Mouse (Mus musculus): ENCODE data around the gene Sec14l2. TPM values are rescaled to one million over a fixed set of nuclear protein-coding genes. Genes with fewer than 3 reads are reported as not detected.
"Not testable (repeated sequence)": the region's sequence is repeated elsewhere in the genome, so short reads cannot be mapped to it uniquely, and the experiment has no call there.

Sec14l2 gene
- total and polyA plus RNA-seq, 2 experiments from 2014 or later: 3.4 to 4.4 TPM

- Histone ChIP-seq H3K27me3 (ENCODE audit: insufficient read depth, low read length) (no peaks in the 10 kb centered on the region), H3K4me1 (ENCODE audit: insufficient read depth) (peaks cover 17% of the 10 kb centered on the region), H3K4me3 (ENCODE audit: low read depth, low read length) (no peak overlapping the region), H3K9ac (no peak overlapping the region), H3K9me3 (ENCODE audit: low read length) (no peaks in the 10 kb centered on the region), H3K36me3 (ENCODE audit: insufficient read depth) (peaks cover 4% of the 10 kb centered on the region; the same call in 1 of the 2 replicates), H3K4me2 (ENCODE audit: low read depth) (no peak overlapping the region), H3K27ac (ENCODE audit: low read depth, low read length) (no peak overlapping the region)
- DNase-seq (no peak), ATAC-seq (no peak)
- 80% methylated on average over 4 of the region's 4 CpGs for WGBS
- TF ChIP-seq CTCF (IDR thresholded peaks at IDR 0.05; ENCODE audit: low read depth): no peak
These were observed 9.7 kb downstream of the Sec14l2 start for GRCm38 (mm10) chr11:4113496-4113895.

- Histone ChIP-seq H3K27ac (ENCODE audit: low read depth, low read length) (no peak overlapping the region), H3K4me1 (ENCODE audit: insufficient read depth) (peaks cover 11% of the 10 kb centered on the region), H3K9me3 (ENCODE audit: low read length) (no peaks in the 10 kb centered on the region), H3K27me3 (ENCODE audit: insufficient read depth, low read length) (no peaks in the 10 kb centered on the region), H3K4me3 (ENCODE audit: low read depth, low read length) (no peak overlapping the region), H3K36me3 (ENCODE audit: insufficient read depth) (peaks cover 4% of the 10 kb centered on the region; the same call in 1 of the 2 replicates), H3K4me2 (ENCODE audit: low read depth) (no peak overlapping the region), H3K9ac (no peak overlapping the region)
- no peak for TF ChIP-seq CTCF (IDR thresholded peaks at IDR 0.05; ENCODE audit: low read depth)
- ATAC-seq (no peak), DNase-seq (no peak)
- WGBS: 82% methylated on average over 6 of the region's 6 CpGs
These were observed 10.4 kb downstream of the Sec14l2 start for GRCm38 (mm10) chr11:4112861-4113260.

- Histone ChIP-seq H3K27ac (ENCODE audit: low read depth, low read length) (no peak overlapping the region), H3K36me3 (ENCODE audit: insufficient read depth) (peaks cover 4% of the 10 kb centered on the region; the same call in 1 of the 2 replicates), H3K27me3 (ENCODE audit: insufficient read depth, low read length) (no peaks in the 10 kb centered on the region), H3K9me3 (ENCODE audit: low read length) (no peaks in the 10 kb centered on the region), H3K4me2 (ENCODE audit: low read depth) (no peak overlapping the region), H3K4me1 (ENCODE audit: insufficient read depth) (peaks cover 3% of the 10 kb centered on the region; the same call in 1 of the 2 replicates), H3K9ac (no peak overlapping the region), H3K4me3 (ENCODE audit: low read depth, low read length) (no peak overlapping the region)
- TF ChIP-seq CTCF (IDR thresholded peaks at IDR 0.05; ENCODE audit: low read depth): no peak
- ATAC-seq: no peak
- DNase-seq: no peak
- WGBS: 88% methylated on average over 4 of the region's 4 CpGs
These were observed 11.2 kb downstream of the Sec14l2 start for GRCm38 (mm10) chr11:4112033-4112432.

GRCm38 (mm10) chr11:4108691-4109090, 14.5 kb downstream of the Sec14l2 start:
- Histone ChIP-seq H3K27me3 (ENCODE audit: insufficient read depth, low read length) (no peaks in the 10 kb centered on the region), H3K4me1 (ENCODE audit: insufficient read depth) (no peaks in the 10 kb centered on the region), H3K4me2 (ENCODE audit: low read depth) (no peak overlapping the region), H3K36me3 (ENCODE audit: insufficient read depth) (0 out of 2 replicates have a peak, but pooled peaks cover 6% of the 10 kb centered on the region), H3K9me3 (ENCODE audit: low read length) (no peaks in the 10 kb centered on the region), H3K9ac (no peak overlapping the region), H3K4me3 (ENCODE audit: low read depth, low read length) (no peak overlapping the region), H3K27ac (ENCODE audit: low read depth, low read length) (no peak overlapping the region)
- DNase-seq (no peak), ATAC-seq (no peak)
- no peak for TF ChIP-seq CTCF (IDR thresholded peaks at IDR 0.05; ENCODE audit: low read depth)
- WGBS: 83% methylated on average over 7 of the region's 7 CpGs

GRCm38 (mm10) chr11:4107901-4108300, 15.3 kb downstream of the Sec14l2 start:
- not testable (repeated sequence) for H3K27ac ChIP-seq (ENCODE audit: low read depth, low read length); H3K4me2 ChIP-seq (ENCODE audit: low read depth); H3K36me3 ChIP-seq (ENCODE audit: insufficient read depth); DNase-seq; H3K27me3 ChIP-seq (ENCODE audit: insufficient read depth, low read length); H3K4me3 ChIP-seq (ENCODE audit: low read depth, low read length); H3K4me1 ChIP-seq (ENCODE audit: insufficient read depth); H3K9ac ChIP-seq; H3K9me3 ChIP-seq (ENCODE audit: low read length); ATAC-seq
- 98% methylated on average over 6 of the region's 6 CpGs for WGBS

- WGBS: 84% methylated on average over 6 of the region's 6 CpGs
- no peak for ATAC-seq
- Histone ChIP-seq H3K27ac (ENCODE audit: low read depth, low read length) (no peak overlapping the region), H3K4me3 (ENCODE audit: low read depth, low read length) (no peak overlapping the region), H3K36me3 (ENCODE audit: insufficient read depth) (0 out of 2 replicates have a peak, but pooled peaks cover 4% of the 10 kb centered on the region), H3K4me1 (ENCODE audit: insufficient read depth) (no peaks in the 10 kb centered on the region), H3K9ac (no peak overlapping the region), H3K27me3 (ENCODE audit: insufficient read depth, low read length) (no peaks in the 10 kb centered on the region), H3K9me3 (ENCODE audit: low read length) (no peaks in the 10 kb centered on the region), H3K4me2 (ENCODE audit: low read depth) (no peak overlapping the region)
- no peak for TF ChIP-seq CTCF (IDR thresholded peaks at IDR 0.05; ENCODE audit: low read depth)
- DNase-seq: no peak
These were observed 17.8 kb downstream of the Sec14l2 start for GRCm38 (mm10) chr11:4105444-4105843.

- no peak overlapping the region for H3K9ac ChIP-seq
These were observed 18.2 kb downstream of the Sec14l2 start for GRCm38 (mm10) chr11:4104989-4105388.

More at GRCm38 (mm10) chr11:4104989-4105388, 18.2 kb downstream of the Sec14l2 start:
- WGBS: 74% methylated on average over 5 of the region's 5 CpGs
- DNase-seq: no peak
- no peak overlapping the region for H3K27ac ChIP-seq (ENCODE audit: low read depth, low read length)
- TF ChIP-seq CTCF (IDR thresholded peaks at IDR 0.05; ENCODE audit: low read depth): no peak
- no peak overlapping the region for H3K4me3 ChIP-seq (ENCODE audit: low read depth, low read length)
- no peak overlapping the region for H3K4me2 ChIP-seq (ENCODE audit: low read depth)
- no peaks in the 10 kb centered on the region for H3K9me3 ChIP-seq (ENCODE audit: low read length)
- no peaks in the 10 kb centered on the region for H3K27me3 ChIP-seq (ENCODE audit: insufficient read depth, low read length)
- 0 out of 2 replicates have a peak, but pooled peaks cover 4% of the 10 kb centered on the region for H3K36me3 ChIP-seq (ENCODE audit: insufficient read depth)
- no peak for ATAC-seq
- no peaks in the 10 kb centered on the region for H3K4me1 ChIP-seq (ENCODE audit: insufficient read depth)
